Mouse (Mus musculus) liver, adult 10 weeks (tissue): ENCODE measurements around the gene Cry2. TPM values are rescaled to one million over a fixed set of nuclear protein-coding genes. Genes with fewer than 3 reads are reported as not detected.

Source experiments
- polyA plus RNA-seq: library from polyadenylated mRNA; stranded (reverse); fragments of 350-450 nt; fragmentation: Illumina TruSeq; extraction: RNeasy Lipid Tissue Mini Kit (QIAGEN cat#74804); gene quantifications from one replicate; pipeline ENCODE4 v1.2.3, GENCODE M21; 2014; ENCODE audit warnings: low read depth, low replicate concordance

Cry2 gene
- polyA plus RNA-seq: 7.0 TPM

DNA sequence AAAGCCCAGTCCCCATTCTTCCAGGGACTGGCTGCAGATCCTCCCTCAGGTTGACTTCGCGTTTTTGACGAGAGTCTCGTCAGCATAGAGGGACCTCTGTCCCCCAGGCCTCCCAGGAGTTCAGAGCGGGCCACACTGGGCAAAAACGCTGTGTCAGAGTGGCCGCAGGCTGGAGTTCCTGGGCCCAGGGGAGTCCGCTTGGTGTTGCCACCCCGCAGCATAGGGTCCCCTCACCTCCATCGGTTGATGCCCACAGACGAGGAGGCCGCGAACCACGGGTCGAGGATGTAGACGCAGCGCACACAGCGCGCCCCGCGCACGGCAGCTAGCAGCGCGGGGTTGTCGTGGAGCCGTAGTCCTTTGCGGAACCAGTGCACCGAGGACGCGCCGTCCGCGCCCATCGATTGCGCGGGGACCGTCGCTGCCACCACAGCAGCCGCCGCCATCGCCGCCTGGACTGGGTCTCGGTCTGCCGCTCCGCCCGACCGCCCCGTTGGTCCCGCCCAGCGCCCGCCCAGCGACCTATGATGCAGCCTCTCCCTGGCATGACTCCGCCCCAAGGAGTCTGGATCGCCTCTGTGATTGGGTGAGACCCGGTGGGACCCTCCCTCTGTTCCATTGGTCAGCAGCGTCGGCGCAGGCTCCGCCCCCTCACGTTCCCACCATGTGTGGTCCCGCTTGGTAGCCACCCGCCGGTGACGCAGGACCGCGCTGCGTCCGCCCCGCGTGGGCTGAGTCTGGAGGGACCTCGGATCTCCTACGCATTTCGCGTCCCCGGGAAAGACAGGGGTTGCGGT is at the start of gene Cry2:
Gene Cry2, minus strand, starts transcription at position 466 of the 797 bp plus-strand sequence.

DNA sequence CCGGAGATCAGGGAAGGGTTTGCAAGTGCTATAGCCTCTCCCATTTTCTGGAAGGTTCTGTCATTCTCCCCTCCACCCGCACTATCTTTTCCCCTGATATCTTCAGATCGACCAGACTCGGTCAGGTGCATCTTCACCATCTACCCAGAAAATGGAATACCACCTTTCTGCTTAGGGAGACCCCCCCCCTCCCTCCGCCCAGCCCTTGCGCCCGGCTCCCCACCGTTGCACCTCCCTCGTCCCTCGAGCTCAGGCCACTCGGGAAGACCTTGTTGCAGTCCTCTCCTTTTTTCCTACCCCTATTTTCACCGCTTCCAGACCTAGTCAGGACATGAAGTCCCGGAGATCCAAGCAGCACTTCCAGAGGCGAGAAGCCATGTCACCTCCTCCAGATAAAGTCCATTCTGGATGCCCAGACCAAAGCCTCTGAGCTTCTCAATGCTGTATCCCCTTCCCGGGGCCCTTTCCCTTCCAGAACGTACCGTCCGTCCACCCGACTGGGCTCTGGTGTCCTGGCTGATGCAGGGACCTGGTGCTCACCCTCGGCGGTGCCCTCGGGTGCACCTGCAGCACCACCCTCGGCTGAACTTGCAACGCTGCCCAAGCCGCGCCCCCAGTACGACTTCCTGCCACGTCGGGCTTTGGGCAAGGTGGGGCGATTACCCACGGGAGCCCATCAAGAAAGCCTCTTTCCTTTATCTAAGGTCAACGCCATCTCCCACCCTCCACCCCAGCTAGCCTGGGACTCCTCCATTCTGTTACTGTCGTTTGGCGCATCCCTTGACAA is 26.3 kb upstream of the Cry2 start, which contains the start of gene Slc35c1:
Gene Slc35c1, minus strand, starts transcription at position 618 of the 787 bp plus-strand sequence.

DNA sequence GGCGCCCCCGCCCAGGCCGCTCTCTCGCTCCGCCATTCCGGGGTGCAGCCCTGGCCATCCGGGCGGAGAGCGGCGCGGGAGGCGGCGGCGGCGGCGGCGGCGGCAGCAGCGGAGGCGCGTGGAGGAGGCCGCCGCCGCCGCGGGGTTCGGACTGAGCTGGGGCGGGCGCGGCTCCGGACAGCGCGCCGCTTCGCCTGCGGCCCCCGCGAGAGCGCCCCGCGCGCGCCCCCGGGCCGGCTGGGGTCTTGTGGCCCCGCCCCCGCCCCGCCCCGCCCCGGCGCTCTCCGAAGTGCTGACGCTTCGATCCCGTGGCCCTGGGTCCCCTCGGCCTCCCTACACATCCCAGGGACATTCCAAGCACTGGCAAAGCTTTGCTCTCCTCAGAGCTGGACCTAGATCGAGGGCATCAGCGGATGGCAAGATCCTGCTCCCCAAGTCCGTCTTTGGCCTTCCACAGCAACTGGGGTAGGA is 32.7 kb downstream of the Cry2 start, which contains the start of gene Mapk8ip1:
Gene Mapk8ip1, minus strand, starts transcription at position 173 of the 471 bp plus-strand sequence.

DNA sequence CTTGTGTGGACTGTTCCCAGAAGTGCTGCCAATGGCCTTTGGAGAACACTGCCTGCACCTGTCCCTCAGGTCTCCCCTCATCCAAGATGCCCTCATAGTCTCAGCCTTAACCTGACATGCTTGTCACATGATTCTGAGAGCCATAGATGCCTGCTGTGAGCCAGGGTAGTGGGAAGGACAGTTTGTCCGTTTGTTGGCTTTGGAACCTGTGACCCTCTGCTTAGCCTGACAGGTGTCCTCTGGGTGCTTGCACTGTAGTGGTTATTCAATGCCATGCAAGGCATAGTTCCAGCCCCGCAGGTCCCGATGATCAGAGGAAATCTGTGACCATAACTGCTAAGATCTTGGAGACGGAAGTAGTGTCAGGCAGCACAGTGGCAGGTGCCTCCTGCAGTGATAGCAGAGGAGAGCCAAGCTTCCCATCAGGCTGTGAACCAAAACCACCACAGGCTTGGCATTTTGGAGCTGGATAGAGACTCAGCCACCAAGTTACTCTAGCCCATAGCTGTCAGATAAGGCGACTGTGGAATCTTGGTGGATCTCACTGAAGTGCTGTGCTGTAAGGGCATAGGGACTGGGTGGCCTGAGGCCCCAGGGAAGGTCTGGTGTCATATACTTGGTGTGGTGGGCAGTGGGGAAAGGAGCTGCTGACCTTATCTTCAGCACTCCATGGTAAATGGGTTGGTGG is 51.8 kb downstream of the Cry2 start, which contains the start of gene 1700029I15Rik:
Gene 1700029I15Rik, plus strand, starts transcription at position 638 of the 688 bp plus-strand sequence.

DNA sequence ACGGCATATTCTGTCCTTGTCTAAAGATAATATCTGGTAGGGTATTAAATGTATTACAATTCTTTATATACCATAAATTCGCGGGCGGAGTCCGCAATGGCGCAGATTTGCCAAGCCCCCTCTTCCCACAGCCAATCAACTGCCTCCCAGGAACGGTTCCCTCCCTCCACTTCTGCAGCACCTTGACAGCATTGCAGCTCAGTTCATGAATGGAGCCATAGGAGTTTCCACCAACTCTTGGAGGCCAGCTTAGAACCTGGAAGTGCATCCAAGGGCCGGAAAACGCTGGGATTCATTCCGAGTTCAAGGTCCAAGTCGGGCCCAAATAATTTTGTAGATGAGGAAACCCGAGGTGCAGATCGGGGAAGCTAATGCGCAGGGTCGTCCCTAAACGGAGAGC is 59.3 kb downstream of the Cry2 start, which contains the start of the genes Pex16 and Large2:
Gene Pex16, plus strand, starts transcription at position 163 of the 400 bp plus-strand sequence.
Gene Large2, minus strand, starts transcription at position 356 of the 400 bp plus-strand sequence.

Other genes with a start within 250 kb of the Cry2 start
- 5.4 TPM for gene Pex16, start 59.4 kb downstream of the Cry2 start, polyA plus RNA-seq
- gene Large2, start 59.2 kb downstream of the Cry2 start, polyA plus RNA-seq: not detected
- gene 1700029I15Rik, start 51.5 kb downstream of the Cry2 start, polyA plus RNA-seq: 0.64 TPM
- 0.13 TPM for gene Mapk8ip1, start 32.8 kb downstream of the Cry2 start, polyA plus RNA-seq
- 2.9 TPM for gene Slc35c1, start 26.5 kb upstream of the Cry2 start, polyA plus RNA-seq
- not detected for gene Chst1, start 165.7 kb upstream of the Cry2 start, polyA plus RNA-seq